Mouse (Mus musculus): ENCODE measurements around the gene E330021D16Rik.

DNA sequence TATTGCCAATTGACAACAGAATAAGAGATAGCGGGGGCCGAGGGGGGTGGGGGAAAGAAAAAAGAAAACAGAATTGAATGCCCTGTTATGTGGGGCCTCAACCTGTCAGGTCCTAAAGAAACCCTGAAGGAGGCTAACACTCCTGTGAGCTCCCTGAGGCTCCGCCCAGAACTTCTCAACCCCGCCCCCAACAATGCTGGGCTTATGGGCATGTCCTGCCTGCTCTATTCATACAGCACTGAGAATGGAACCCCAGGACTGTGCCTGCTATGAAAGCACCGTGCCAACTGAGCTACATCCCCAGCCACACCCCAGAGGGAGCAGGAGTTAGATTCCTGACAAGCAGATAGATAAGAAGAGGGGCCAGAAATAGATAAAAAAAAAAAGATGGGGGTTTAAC is 2.5 kb upstream of the E330021D16Rik start:
- TF ChIP-seq CTCF (IDR thresholded peaks at IDR 0.05; ENCODE audit: low read depth, low read length), result no peak
- TF ChIP-seq GATA2 (IDR thresholded peaks at IDR 0.05; ENCODE audit: borderline replicate concordance, low read depth, low read length), result no peak
- TF ChIP-seq POLR2AphosphoS5 (IDR thresholded peaks at IDR 0.05; ENCODE audit: insufficient replicate concordance, low read depth, low read length), result no peak

Measured in G1E (cell line).